Mouse (Mus musculus): Measurements from ENCODE around the gene Eps15. TPM values are rescaled to one million over a fixed set of nuclear protein-coding genes. Genes with fewer than 3 reads are reported as not detected.

Eps15 gene
- polyA plus RNA-seq, 1 experiment: 54.0 TPM

DNA sequence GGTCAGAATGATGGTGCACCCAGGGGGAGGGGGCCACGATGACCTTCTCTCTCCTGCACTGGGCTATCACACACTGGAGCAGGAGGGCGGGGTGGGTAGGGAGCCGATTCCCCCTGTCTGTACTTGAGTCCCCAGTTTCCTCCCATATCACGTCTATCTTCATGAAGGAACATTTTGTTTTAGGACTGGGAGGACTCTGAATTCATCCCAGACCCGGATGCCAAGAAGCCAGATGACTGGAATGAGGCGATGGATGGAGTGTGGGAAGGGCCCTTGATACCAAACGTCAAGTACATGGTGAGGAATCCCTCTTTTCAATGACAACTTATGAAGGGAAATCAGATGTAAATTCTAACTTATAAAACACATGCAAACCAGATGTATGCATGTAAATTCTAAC is 35.6 kb upstream of the Eps15 start:
- no peak for TF ChIP-seq CTCF (IDR thresholded peaks at IDR 0.05; ENCODE audit: control insufficient read depth, insufficient read depth, low read length)
- TF ChIP-seq POLR2A (IDR thresholded peaks at IDR 0.05; ENCODE audit: borderline replicate concordance, control insufficient read depth, low read depth, low read length): no peak
- H3K4me1 ChIP-seq (ENCODE audit: control insufficient read depth, insufficient read depth, low read length): no peaks in the 10 kb centered on the region
- no peak overlapping the region for H3K4me3 ChIP-seq (replicated peaks; ENCODE audit: control insufficient read depth, low read depth, low read length)
- 78% methylated on average over 7 of the region's 7 CpGs for WGBS
- no peak overlapping the region for H3K27ac ChIP-seq (ENCODE audit: control insufficient read depth, insufficient read depth, low read depth, low read length, poor library complexity)

GRCm38 (mm10) chr4:109245016-109245620 is 35.0 kb upstream of the Eps15 start:
- TF ChIP-seq POLR2A (IDR thresholded peaks at IDR 0.05; ENCODE audit: borderline replicate concordance, control insufficient read depth, low read depth, low read length) (no peak), CTCF (IDR thresholded peaks at IDR 0.05; ENCODE audit: control insufficient read depth, insufficient read depth, low read length) (no peak)
- no peak overlapping the region for H3K4me3 ChIP-seq (replicated peaks; ENCODE audit: control insufficient read depth, low read depth, low read length)
- no peaks in the 10 kb centered on the region for H3K4me1 ChIP-seq (ENCODE audit: control insufficient read depth, insufficient read depth, low read length)
- 71% methylated on average over 6 of the region's 6 CpGs for WGBS
- no peak overlapping the region for H3K27ac ChIP-seq (ENCODE audit: control insufficient read depth, insufficient read depth, low read depth, low read length, poor library complexity)

DNA sequence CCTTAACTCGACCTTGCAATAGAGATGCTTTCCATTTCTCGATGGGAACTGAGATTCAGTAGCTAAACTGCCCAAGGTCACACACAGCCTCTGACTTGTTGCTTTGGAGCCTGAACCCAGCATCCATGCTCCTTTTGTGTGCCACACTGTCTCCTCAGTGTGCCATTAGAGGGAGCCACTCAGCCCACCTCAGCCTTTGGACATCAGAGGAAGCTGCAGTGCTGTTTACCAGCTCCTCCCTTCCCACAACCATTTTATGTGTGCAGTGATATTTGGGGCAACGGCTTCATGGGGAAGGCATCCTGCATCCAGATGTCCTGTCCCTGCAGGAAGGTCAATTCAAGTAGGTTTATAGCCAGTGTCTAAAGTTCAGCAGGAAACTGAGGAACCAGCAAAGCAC is 28.5 kb upstream of the Eps15 start:
- Histone ChIP-seq H3K27ac (ENCODE audit: control insufficient read depth, insufficient read depth, low read depth, low read length, poor library complexity) (no peak overlapping the region), H3K4me3 (replicated peaks; ENCODE audit: control insufficient read depth, low read depth, low read length) (no peak overlapping the region), H3K4me1 (ENCODE audit: control insufficient read depth, insufficient read depth, low read length) (peaks cover 2% of the 10 kb centered on the region)
- WGBS: 32% methylated on average over 3 of the region's 3 CpGs
- TF ChIP-seq POLR2A (IDR thresholded peaks at IDR 0.05; ENCODE audit: borderline replicate concordance, control insufficient read depth, low read depth, low read length) (no peak), CTCF (IDR thresholded peaks at IDR 0.05; ENCODE audit: control insufficient read depth, insufficient read depth, low read length) (peak; percentile 85)

- TF ChIP-seq CTCF (IDR thresholded peaks at IDR 0.05; ENCODE audit: control insufficient read depth, insufficient read depth, low read length): no peak
- TF ChIP-seq POLR2A (IDR thresholded peaks at IDR 0.05; ENCODE audit: borderline replicate concordance, control insufficient read depth, low read depth, low read length): no peak
- WGBS: 76% methylated on average over 4 of the region's 4 CpGs
- Histone ChIP-seq H3K4me3 (replicated peaks; ENCODE audit: control insufficient read depth, low read depth, low read length) (no peak overlapping the region), H3K27ac (ENCODE audit: control insufficient read depth, insufficient read depth, low read depth, low read length, poor library complexity) (no peak overlapping the region), H3K4me1 (ENCODE audit: control insufficient read depth, insufficient read depth, low read length) (peaks cover 2% of the 10 kb centered on the region)
Measured at GRCm38 (mm10) chr4:109252199-109252598, 27.9 kb upstream of the Eps15 start.

DNA sequence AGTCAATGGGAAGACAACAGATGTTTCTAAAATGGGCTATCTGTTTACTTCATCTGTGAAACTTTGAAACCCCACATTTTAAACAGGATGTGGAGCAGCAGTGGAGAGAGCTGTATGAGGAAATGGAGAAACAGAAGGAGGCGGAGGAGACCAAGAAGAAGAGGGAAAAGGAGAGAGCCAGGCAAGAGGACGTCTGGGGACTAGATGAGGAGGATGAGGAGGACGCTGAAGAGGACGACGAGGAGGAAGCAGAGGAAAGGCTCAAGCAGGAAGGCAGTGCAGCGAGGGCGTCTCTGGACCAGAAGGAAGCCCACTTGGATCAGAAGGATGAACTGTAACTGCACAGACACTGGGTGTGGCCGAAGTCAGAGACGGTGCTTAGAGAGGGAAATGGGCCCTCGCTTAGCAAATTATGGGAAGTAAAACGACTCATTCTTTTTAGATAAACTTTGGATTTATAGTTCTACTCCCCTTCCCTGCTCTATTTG is 26.4 kb upstream of the Eps15 start:
- no peak for TF ChIP-seq POLR2A (IDR thresholded peaks at IDR 0.05; ENCODE audit: borderline replicate concordance, control insufficient read depth, low read depth, low read length)
- TF ChIP-seq CTCF (IDR thresholded peaks at IDR 0.05; ENCODE audit: control insufficient read depth, insufficient read depth, low read length): no peak
- 11% methylated on average over 11 of the region's 11 CpGs for WGBS
- H3K27ac ChIP-seq (ENCODE audit: control insufficient read depth, insufficient read depth, low read depth, low read length, poor library complexity): peak overlapping the region; percentile 61
- peak overlapping the region; percentile 26 for H3K4me3 ChIP-seq (replicated peaks; ENCODE audit: control insufficient read depth, low read depth, low read length)
- H3K4me1 ChIP-seq (ENCODE audit: control insufficient read depth, insufficient read depth, low read length): peaks cover 2% of the 10 kb centered on the region

DNA sequence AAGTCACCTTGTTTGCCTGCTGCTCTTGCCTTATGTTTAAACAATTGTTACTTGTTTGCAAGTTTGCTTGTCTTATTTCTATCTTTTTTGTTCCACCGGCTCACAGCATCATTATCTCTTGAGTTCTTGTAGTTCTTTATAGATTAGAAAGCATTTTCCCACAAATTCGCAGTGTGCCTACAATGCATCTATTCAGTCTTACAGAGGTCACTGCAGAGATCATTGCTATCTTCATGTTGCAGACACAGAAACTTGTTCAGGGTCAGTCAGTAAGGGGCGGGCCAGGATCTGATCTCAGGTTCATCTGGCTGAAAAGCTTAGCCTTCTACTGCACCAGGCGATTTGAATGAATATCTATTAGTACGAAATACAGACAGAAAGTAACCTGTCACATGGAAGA is 25.6 kb upstream of the Eps15 start:
- Histone ChIP-seq H3K4me3 (replicated peaks; ENCODE audit: control insufficient read depth, low read depth, low read length) (no peak overlapping the region), H3K27ac (ENCODE audit: control insufficient read depth, insufficient read depth, low read depth, low read length, poor library complexity) (no peak overlapping the region), H3K4me1 (ENCODE audit: control insufficient read depth, insufficient read depth, low read length) (peaks cover 2% of the 10 kb centered on the region)
- WGBS: 59% methylated on average over 5 of the region's 5 CpGs
- TF ChIP-seq POLR2A (IDR thresholded peaks at IDR 0.05; ENCODE audit: borderline replicate concordance, control insufficient read depth, low read depth, low read length) (no peak), CTCF (IDR thresholded peaks at IDR 0.05; ENCODE audit: control insufficient read depth, insufficient read depth, low read length) (no peak)

- TF ChIP-seq POLR2A (IDR thresholded peaks at IDR 0.05; ENCODE audit: borderline replicate concordance, control insufficient read depth, low read depth, low read length) (no peak), CTCF (IDR thresholded peaks at IDR 0.05; ENCODE audit: control insufficient read depth, insufficient read depth, low read length) (no peak)
- Histone ChIP-seq H3K4me3 (replicated peaks; ENCODE audit: control insufficient read depth, low read depth, low read length) (no peak overlapping the region), H3K27ac (ENCODE audit: control insufficient read depth, insufficient read depth, low read depth, low read length, poor library complexity) (no peak overlapping the region), H3K4me1 (ENCODE audit: control insufficient read depth, insufficient read depth, low read length) (peaks cover 2% of the 10 kb centered on the region)
- WGBS: 7% methylated on average over 2 of the region's 2 CpGs
Measured at GRCm38 (mm10) chr4:109255321-109255720, 24.7 kb upstream of the Eps15 start.

DNA sequence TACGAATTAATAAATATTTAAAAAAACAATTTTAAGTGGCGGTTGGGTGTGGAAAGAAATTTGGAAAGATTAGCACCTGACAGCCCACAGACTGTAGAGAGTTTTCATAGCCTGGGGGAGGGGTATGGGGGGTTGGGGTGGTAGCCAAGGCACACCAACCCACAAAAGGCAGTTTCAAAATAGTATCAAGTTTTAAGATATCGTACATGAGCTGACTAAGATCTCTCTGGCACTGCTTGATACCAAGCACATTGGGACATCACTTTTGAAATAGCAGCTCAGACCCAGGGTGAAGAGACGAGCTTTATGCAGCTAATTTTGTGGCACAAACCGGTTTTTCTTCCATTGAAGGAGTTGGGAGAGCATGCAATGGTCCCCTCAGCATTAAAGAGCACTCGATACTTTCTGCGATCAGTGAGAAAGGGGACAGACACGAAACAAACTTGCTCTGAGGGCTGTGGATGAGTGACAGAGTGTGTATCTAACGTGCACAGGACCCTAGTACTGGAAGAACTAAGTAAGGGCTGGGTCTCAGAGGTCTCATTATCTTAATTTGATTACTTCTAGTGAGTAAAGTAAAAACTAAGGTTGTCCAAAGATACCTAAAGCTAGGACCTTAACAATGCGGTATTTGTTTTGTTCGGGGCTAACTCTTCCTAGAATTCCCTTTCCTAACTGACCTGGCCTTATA is 24.2 kb upstream of the Eps15 start:
- Histone ChIP-seq H3K27ac (ENCODE audit: control insufficient read depth, insufficient read depth, low read depth, low read length, poor library complexity) (no peak overlapping the region; the same call in 1 of the 2 replicates), H3K4me1 (ENCODE audit: control insufficient read depth, insufficient read depth, low read length) (peaks cover 2% of the 10 kb centered on the region), H3K4me3 (replicated peaks; ENCODE audit: control insufficient read depth, low read depth, low read length) (no peak overlapping the region)
- TF ChIP-seq POLR2A (IDR thresholded peaks at IDR 0.05; ENCODE audit: borderline replicate concordance, control insufficient read depth, low read depth, low read length) (no peak), CTCF (IDR thresholded peaks at IDR 0.05; ENCODE audit: control insufficient read depth, insufficient read depth, low read length) (no peak)
- 57% methylated on average over 11 of the region's 11 CpGs for WGBS

Data from bone marrow, adult 2 months (tissue).